Mouse (Mus musculus): ENCODE results near the gene Fam111a. TPM values are rescaled to one million over a fixed set of nuclear protein-coding genes. Genes with fewer than 3 reads are reported as not detected.

Fam111a gene
- polyA plus RNA-seq (2017; shearing (Covaris generic)) = 47.0 TPM

GRCm38 (mm10) chr19:12545440-12545839 is at the start of gene Fam111a:
Gene Fam111a, plus strand, starts transcription at chr19:12545740.

GRCm38 (mm10) chr19:12501370-12502347 is 43.9 kb upstream of the Fam111a start, which contains the start of gene Dtx4:
Gene Dtx4, minus strand, starts transcription at chr19:12501454.

GRCm38 (mm10) chr19:12599674-12600073 is 54.1 kb downstream of the Fam111a start, which contains the start of gene Gm4952:
Gene Gm4952, plus strand, starts transcription at chr19:12599974.

DNA sequence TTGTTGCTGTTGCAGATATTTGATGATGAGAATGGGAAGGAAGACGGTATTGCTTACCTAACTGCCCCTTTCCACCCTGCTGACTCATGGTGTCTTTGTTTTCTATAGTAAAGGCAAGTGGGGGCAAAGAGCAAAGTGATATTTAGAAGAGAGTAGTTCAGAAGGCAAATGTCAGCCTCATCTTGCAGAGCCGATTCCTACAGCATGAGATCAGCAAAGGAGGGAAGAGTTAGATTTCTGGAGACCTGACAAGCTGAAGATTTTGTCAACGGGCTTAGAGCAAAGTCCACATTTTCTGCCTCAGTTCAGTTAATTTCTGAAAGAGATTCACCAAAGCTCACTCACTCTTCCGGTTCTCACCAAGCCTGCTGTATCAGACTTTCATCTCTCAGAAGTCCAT is 87.6 kb downstream of the Fam111a start, which contains the start of gene Glyat:
Gene Glyat (plus strand): TSS at position 133 of the 400 bp plus-strand sequence.

Other genes starting within 250 kb of the Fam111a start
- gene Olfr1436, start 246.6 kb upstream of the Fam111a start, polyA plus RNA-seq (2017; shearing (Covaris generic)) = not detected
- gene Olfr1437, start 220.6 kb upstream of the Fam111a start, polyA plus RNA-seq (2017; shearing (Covaris generic)) = not detected
- gene Olfr1438-ps1, start 209.8 kb upstream of the Fam111a start, polyA plus RNA-seq (2017; shearing (Covaris generic)) = not detected
- gene Olfr1440, start 158.5 kb upstream of the Fam111a start, polyA plus RNA-seq (2017; shearing (Covaris generic)) = not detected
- gene Olfr1441, start 128.3 kb upstream of the Fam111a start, polyA plus RNA-seq (2017; shearing (Covaris generic)) = not detected
- gene Pfpl, start 117.8 kb upstream of the Fam111a start, polyA plus RNA-seq (2017; shearing (Covaris generic)) = not detected
- 0.53 TPM for gene Mpeg1, start 85.0 kb upstream of the Fam111a start, polyA plus RNA-seq (2017; shearing (Covaris generic))
- gene Dtx4, start 44.3 kb upstream of the Fam111a start, polyA plus RNA-seq (2017; shearing (Covaris generic)) = 6.2 TPM
- gene Gm4952, start 54.2 kb downstream of the Fam111a start, polyA plus RNA-seq (2017; shearing (Covaris generic)) = not detected
- gene Glyat, start 87.6 kb downstream of the Fam111a start, polyA plus RNA-seq (2017; shearing (Covaris generic)) = not detected
- not detected for gene Olfr1442, start 124.7 kb downstream of the Fam111a start, polyA plus RNA-seq (2017; shearing (Covaris generic))
- not detected for gene Olfr1443, start 132.4 kb downstream of the Fam111a start, polyA plus RNA-seq (2017; shearing (Covaris generic))
- not detected for gene Keg1, start 150.0 kb downstream of the Fam111a start, polyA plus RNA-seq (2017; shearing (Covaris generic))
- gene Cntf, start 219.9 kb downstream of the Fam111a start, polyA plus RNA-seq (2017; shearing (Covaris generic)) = 1.3 TPM

All from CD4-positive, CD25-positive, alpha-beta regulatory T cell, adult 9 weeks (primary cell).